Mouse (Mus musculus) intestine, postnatal 0 days (tissue): ENCODE results near the gene Nmt1. TPM values are rescaled to one million over a fixed set of nuclear protein-coding genes. Genes with fewer than 3 reads are reported as not detected.

Source experiments
- ATAC-seq: fragments of 200-750 bp; cut with Nextera tagmentation; 2 replicates; pipeline ENCODE4 v1.8.0; 2017; ENCODE audit warnings: mild to moderate bottlenecking, moderate TSS enrichment, moderate library complexity
- H3K27ac ChIP-seq: fragments of 300-500 bp; sonication (generic); 2 replicates; pipeline ENCODE4 v1.5.1; 2014; ENCODE audit warnings: mild to moderate bottlenecking, low read depth, low read length, moderate library complexity
- H3K27me3 ChIP-seq: fragments of 300-500 bp; sonication (generic); replicated peaks from 2 replicates; pipeline ENCODE4 v1.6.1; 2014; ENCODE audit warnings: low read length, mixed read lengths; ENCODE audit not compliant: control insufficient read depth, insufficient read depth
- H3K36me3 ChIP-seq: fragments of 300-500 bp; sonication (generic); 2 replicates; pipeline ENCODE4 v1.6.1; 2014; ENCODE audit warnings: mild to moderate bottlenecking, moderate library complexity; ENCODE audit not compliant: control insufficient read depth, insufficient read depth
- H3K4me1 ChIP-seq: fragments of 300-500 bp; sonication (generic); replicated peaks from 2 replicates; pipeline ENCODE4 v1.6.1; 2014; ENCODE audit warnings: antibody characterized with exemption, low read length, mixed read lengths; ENCODE audit not compliant: control insufficient read depth, insufficient read depth
- H3K4me2 ChIP-seq: fragments of 300-500 bp; sonication (generic); replicated peaks from 2 replicates; pipeline ENCODE4 v1.6.1; 2014; ENCODE audit warnings: low read depth, mild to moderate bottlenecking, moderate library complexity
- H3K4me3 ChIP-seq: fragments of 300-500 bp; sonication (generic); 2 replicates; pipeline ENCODE4 v1.5.1; 2014; ENCODE audit warnings: low read depth, low read length
- H3K9ac ChIP-seq: fragments of 300-500 bp; sonication (generic); 2 replicates; pipeline ENCODE4 v1.6.1; 2014; ENCODE audit warnings: mild to moderate bottlenecking, low read depth, low read length
- H3K9me3 ChIP-seq: fragments of 300-500 bp; sonication (generic); 2 replicates; pipeline ENCODE4 v1.6.1; 2016; ENCODE audit warnings: mixed run types; ENCODE audit not compliant: control insufficient read depth
- CTCF ChIP-seq: sonication (generic); IDR thresholded peaks from 2 replicates; pipeline ENCODE4 v1.5.1; 2016; ENCODE audit warnings: low read depth, mild to moderate bottlenecking, control low read depth, antibody characterized with exemption, moderate library complexity
- WGBS: fragments of 180-500 bp; shearing (Covaris S2); extraction: QIAGEN DNeasy Blood & Tissue Kit; methylation state at CpG from one replicate; pipeline ENCODE4 v1.1.7; 2014; 5-methylcytosine and 5-hydroxymethylcytosine counted together
- polyA plus RNA-seq: library from polyadenylated mRNA; unstranded; fragments of >200 nt; fragmentation: Nextera tagmentation; extraction: Ambion mirVana; gene quantifications from 2 replicates; pipeline ENCODE4 v1.2.1, GENCODE M21; 2015

Nmt1 gene
- polyA plus RNA-seq, 1 experiment from 2014 or later: 58.4 TPM

DNA sequence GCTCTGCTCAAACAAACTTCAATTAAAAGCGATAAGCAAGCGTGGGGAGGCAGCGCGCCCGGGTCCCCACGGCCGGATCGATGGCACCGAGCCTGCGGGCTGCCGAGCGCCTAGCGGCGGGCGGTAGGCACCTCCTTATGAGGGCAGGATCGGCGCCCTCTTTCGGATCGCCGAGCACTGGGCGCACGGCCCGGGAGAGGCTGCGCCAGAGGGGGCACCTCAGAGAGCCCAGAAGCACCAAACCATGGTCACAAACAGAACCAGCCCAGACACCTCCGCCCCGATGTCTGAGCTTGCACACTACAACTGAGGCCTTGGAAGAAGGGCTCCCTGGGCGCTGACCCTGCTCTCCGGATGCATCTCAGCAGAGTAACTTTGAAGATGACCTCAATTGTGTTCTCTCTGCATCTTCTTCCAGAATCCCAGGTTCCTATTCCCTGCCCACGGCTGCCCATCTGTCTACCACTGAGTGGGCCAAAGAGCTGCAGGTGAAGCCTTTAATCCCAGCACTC lies 37.8 kb upstream of the Nmt1 start:
- Histone ChIP-seq H3K9me3 (no peaks in the 10 kb centered on the region), H3K9ac (no peak overlapping the region), H3K27me3 (peaks cover 36% of the 10 kb centered on the region), H3K36me3 (peaks cover 12% of the 10 kb centered on the region; the same call in 1 of the 2 replicates), H3K4me2 (peak overlapping the region; percentile 65), H3K4me1 (no peaks in the 10 kb centered on the region), H3K4me3 (peak overlapping the region; percentile 34), H3K27ac (no peak overlapping the region)
- TF ChIP-seq CTCF: peak; percentile 66
- ATAC-seq: no peak
- 4% methylated on average over 28 of the region's 29 CpGs for WGBS

DNA sequence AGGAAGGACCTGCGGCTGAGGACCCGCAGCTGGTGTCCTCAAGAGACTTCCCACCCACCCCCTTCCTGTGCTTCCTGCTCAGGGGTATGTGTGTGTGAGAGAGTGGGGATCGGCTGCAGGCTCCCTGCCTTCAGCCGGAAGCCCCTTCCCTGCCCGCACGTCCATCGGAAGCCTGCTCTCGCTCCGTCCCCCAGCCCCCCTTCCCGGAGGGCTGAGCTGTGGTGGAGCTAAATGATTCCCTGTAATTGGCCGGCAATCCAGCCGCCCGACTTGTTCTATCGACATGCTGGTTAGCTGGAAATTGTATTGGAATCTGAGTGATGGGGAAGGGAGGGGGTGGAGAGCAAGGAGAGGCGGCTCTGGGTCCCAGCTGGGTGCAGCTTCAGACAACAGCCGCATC lies 36.3 kb upstream of the Nmt1 start:
- Histone ChIP-seq H3K4me1 (no peaks in the 10 kb centered on the region), H3K27me3 (peaks cover 36% of the 10 kb centered on the region), H3K4me2 (peak overlapping the region; percentile 37), H3K9me3 (no peaks in the 10 kb centered on the region), H3K27ac (no peak overlapping the region), H3K9ac (no peak overlapping the region), H3K36me3 (peaks cover 21% of the 10 kb centered on the region), H3K4me3 (no peak overlapping the region)
- TF ChIP-seq CTCF: no peak
- WGBS: 10% methylated on average over 16 of the region's 16 CpGs
- ATAC-seq: no peak

DNA sequence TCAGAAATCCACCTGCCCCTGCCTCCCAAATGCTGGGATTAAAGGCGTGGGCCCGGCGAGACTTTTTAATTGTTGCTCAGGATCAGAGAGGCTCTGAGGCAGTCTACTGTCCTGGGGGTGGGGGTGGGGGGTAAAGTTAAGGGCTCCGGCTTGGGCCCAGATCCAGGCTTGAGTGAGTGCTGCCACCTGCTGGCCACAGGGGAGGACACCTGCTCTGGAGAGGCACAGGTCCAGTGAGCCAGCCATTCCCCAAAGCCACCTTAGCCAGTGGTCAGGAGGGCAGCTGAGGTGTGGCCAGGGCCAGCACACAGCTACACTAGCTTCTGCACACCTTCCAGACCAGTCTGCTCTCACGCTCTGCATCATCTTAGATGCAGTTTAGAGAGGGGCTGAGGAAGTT lies 35.0 kb upstream of the Nmt1 start:
- Histone ChIP-seq H3K9ac (no peak overlapping the region), H3K4me3 (no peak overlapping the region), H3K36me3 (peaks cover 31% of the 10 kb centered on the region), H3K4me1 (no peaks in the 10 kb centered on the region), H3K27me3 (peaks cover 36% of the 10 kb centered on the region), H3K9me3 (no peaks in the 10 kb centered on the region), H3K4me2 (no peak overlapping the region), H3K27ac (no peak overlapping the region)
- 14% methylated on average over 5 of the region's 5 CpGs for WGBS
- ATAC-seq: no peak
- TF ChIP-seq CTCF: peak; percentile 91

GRCm38 (mm10) chr11:102993420-102994029 lies 34.5 kb upstream of the Nmt1 start:
- no peak for TF ChIP-seq CTCF
- Histone ChIP-seq H3K4me3 (no peak overlapping the region), H3K27me3 (peaks cover 34% of the 10 kb centered on the region), H3K27ac (no peak overlapping the region), H3K36me3 (peaks cover 36% of the 10 kb centered on the region), H3K4me2 (no peak overlapping the region), H3K9me3 (no peaks in the 10 kb centered on the region), H3K9ac (no peak overlapping the region), H3K4me1 (no peaks in the 10 kb centered on the region)
- no peak for ATAC-seq
- 59% methylated on average over 17 of the region's 17 CpGs for WGBS

GRCm38 (mm10) chr11:102994952-102995351 lies 33.0 kb upstream of the Nmt1 start:
- Histone ChIP-seq H3K4me3 (no peak overlapping the region), H3K4me2 (no peak overlapping the region), H3K36me3 (peaks cover 48% of the 10 kb centered on the region), H3K27me3 (peaks cover 20% of the 10 kb centered on the region), H3K9me3 (no peaks in the 10 kb centered on the region), H3K27ac (no peak overlapping the region), H3K4me1 (no peaks in the 10 kb centered on the region), H3K9ac (no peak overlapping the region)
- TF ChIP-seq CTCF: no peak
- ATAC-seq: no peak
- 93% methylated on average over 18 of the region's 18 CpGs for WGBS

DNA sequence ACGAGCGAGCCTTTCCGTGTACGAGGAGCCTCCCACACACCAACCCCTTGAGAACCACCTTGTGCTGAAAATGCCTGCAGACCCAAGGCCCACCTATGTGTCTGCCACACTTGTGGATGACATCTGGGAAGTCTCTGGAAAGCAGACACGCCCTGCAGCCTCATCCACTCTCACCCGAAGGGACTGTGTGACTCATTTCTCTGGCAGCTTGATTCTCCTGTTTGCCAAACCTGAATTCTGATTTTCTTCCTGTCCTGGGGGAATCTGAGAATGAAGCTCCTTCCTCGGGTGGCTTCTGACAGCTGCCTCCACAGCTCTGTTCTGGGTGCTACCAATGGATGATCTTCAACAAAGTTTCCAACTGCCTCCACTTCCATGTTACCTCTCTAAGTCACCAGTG lies 31.6 kb upstream of the Nmt1 start:
- H3K4me2 ChIP-seq: no peak overlapping the region
- H3K27ac ChIP-seq: no peak overlapping the region
- peaks cover 51% of the 10 kb centered on the region for H3K36me3 ChIP-seq
- H3K9ac ChIP-seq: no peak overlapping the region
- H3K9me3 ChIP-seq: no peaks in the 10 kb centered on the region
- ATAC-seq: no peak
- no peak for TF ChIP-seq CTCF
- H3K4me3 ChIP-seq: no peak overlapping the region
- H3K27me3 ChIP-seq: peaks cover 13% of the 10 kb centered on the region
- WGBS: 73% methylated on average over 7 of the region's 7 CpGs
- H3K4me1 ChIP-seq: no peaks in the 10 kb centered on the region
